Mouse (Mus musculus) hindbrain, embryonic 13.5 days (tissue): ENCODE measurements at regions not wholly inside any gene's neighbourhood (a gene's known extent, or its start where the extent isn't known, plus 50 kb on each side); places are given as distances from the start of the nearest gene placed in this dataset.

Experiments
- ATAC-seq: fragments of 200-750 bp; cut with Nextera tagmentation; 2 replicates; pipeline ENCODE4 v1.8.0; 2017; ENCODE audit warnings: moderate TSS enrichment; ENCODE audit not compliant: low FRiP score
- H3K27ac ChIP-seq: fragments of 300-500 bp; sonication (generic); 2 replicates; pipeline ENCODE4 v1.5.1; 2015; ENCODE audit warnings: inconsistent platforms, mild to moderate bottlenecking, moderate library complexity
- H3K27me3 ChIP-seq: fragments of 300-500 bp; sonication (generic); 2 replicates; pipeline ENCODE4 v1.6.1; 2015; ENCODE audit warnings: mild to moderate bottlenecking, inconsistent platforms
- H3K36me3 ChIP-seq: fragments of 300-500 bp; sonication (generic); 2 replicates; pipeline ENCODE4 v1.6.1; 2015; ENCODE audit warnings: mild to moderate bottlenecking, inconsistent platforms
- H3K4me1 ChIP-seq: fragments of 300-500 bp; sonication (generic); replicated peaks from 2 replicates; pipeline ENCODE4 v1.6.1; 2015; ENCODE audit warnings: inconsistent platforms
- H3K4me2 ChIP-seq: fragments of 300-500 bp; sonication (generic); 2 replicates; pipeline ENCODE4 v1.6.1; 2015; ENCODE audit warnings: inconsistent platforms, mild to moderate bottlenecking, moderate library complexity
- H3K4me3 ChIP-seq: fragments of 300-500 bp; sonication (generic); 2 replicates; pipeline ENCODE4 v1.5.1; 2015; ENCODE audit warnings: mild to moderate bottlenecking, inconsistent platforms
- H3K9ac ChIP-seq: fragments of 300-500 bp; sonication (generic); 2 replicates; pipeline ENCODE4 v1.6.1; 2015; ENCODE audit warnings: mild to moderate bottlenecking, inconsistent platforms
- H3K9me3 ChIP-seq: fragments of 300-500 bp; sonication (generic); 2 replicates; pipeline ENCODE4 v1.6.1; 2016; ENCODE audit warnings: inconsistent platforms
- WGBS: fragments of 180-500 bp; shearing (Covaris S2); methylation state at CpG from one replicate; pipeline ENCODE4 v1.1.7; 2015; 5-methylcytosine and 5-hydroxymethylcytosine counted together

DNA sequence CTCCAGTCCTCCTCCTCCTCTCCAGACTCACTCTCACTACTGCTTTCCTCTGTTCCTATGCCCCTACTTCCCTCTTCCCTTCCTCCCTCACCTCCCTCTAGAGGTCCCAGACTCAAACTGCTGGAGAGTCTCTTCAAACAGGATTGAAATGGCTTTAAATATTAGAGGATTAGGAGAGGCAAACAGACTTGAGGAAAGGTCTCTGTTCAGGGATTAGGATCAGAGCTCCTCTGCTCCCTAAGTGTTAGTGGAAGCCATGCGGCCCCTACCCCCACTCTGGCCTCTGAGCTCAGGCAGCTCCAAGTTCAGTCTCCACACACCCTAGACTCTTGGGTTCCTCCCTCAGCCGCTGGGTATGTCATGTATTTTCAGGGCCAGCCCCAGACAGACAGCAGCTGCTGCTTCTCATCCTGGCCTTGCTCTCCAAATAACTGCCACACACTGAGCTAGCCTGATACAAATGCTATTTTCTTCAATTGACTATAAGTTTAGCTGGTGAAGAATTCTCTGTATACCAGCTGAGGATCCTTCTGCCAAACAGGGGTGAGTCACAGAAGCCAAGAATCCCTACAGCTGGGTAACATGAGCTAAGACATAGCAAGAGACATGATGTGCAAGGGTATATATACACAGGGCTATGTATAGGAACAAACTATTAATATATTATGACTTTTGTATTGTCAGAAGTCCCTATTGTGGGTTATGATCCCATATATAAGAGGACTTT is 55.2 kb upstream of the Nxpe4 start:
- Histone ChIP-seq H3K27me3 (no peaks in the 10 kb centered on the region), H3K36me3 (no peaks in the 10 kb centered on the region), H3K9me3 (no peaks in the 10 kb centered on the region), H3K9ac (no peak overlapping the region), H3K4me2 (no peak overlapping the region), H3K4me1 (peaks cover 10% of the 10 kb centered on the region), H3K27ac (no peak overlapping the region), H3K4me3 (no peak overlapping the region)
- no peak for ATAC-seq
- WGBS, result 77% methylated on average over 2 of the region's 2 CpGs

DNA sequence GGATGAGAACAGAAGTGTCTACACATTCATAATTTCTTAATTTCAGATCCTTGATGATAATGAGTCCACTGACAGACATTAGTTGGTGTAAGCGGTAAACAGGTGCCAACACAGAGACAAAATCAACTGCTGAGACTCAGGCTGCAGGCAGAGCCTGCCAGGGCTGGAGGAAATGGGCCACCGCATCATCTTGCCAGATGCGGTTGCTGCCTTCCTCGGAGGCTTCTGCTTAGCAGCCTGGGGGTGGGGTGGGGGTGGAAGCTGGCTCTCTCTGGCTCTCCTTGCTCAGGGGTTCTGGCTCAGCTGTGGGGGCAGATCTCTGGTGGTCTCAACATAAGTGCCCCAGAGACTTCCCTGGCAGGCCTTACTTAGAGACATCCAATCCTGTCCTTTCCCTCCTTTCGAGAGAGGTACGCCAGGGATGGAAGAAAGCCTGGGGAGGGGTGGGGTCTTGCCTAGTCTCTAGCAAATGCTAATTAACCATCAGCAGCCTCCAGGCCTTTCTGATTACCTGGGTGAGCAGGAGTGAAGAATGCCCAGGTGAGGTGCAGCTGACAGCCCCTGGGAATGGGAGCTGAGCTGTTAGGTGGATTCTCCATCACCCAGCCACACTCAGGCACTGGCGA is 52.7 kb upstream of the Nxpe4 start:
- Histone ChIP-seq H3K27me3 (no peaks in the 10 kb centered on the region), H3K36me3 (no peaks in the 10 kb centered on the region), H3K4me1 (peaks cover 12% of the 10 kb centered on the region), H3K4me3 (no peak overlapping the region), H3K9me3 (no peaks in the 10 kb centered on the region), H3K9ac (no peak overlapping the region), H3K27ac (peak overlapping the region; percentile 30; the same call in 1 of the 2 replicates), H3K4me2 (no peak overlapping the region)
- WGBS, result 51% methylated on average over 7 of the region's 7 CpGs
- no peak for ATAC-seq

DNA sequence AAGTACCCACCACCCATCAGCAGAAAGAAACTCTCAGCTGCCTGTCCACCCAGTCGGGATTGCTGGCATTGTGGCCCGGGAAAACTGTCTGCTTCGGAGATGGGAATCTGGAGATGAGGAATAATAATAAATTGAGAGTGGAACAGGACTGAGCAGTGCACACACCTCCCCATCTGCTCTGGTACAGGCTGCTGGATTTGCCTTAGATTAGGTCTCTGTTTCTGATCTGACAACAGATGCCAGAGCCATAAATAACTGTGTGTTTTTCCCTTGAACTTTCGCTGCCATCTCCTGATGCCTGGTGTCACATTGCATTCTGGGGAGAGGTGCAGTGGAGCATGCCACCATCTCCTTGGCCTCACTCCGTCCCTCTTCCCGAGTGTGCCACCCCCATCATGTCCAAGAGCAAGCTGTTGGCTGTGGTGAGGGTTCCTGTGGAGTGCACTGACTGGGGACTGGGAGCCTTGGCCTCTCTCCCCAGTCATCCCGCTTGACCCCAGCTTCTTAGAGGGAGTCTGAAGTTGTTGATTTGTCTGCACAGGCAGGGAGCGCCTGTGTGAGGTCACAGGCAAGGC is 50.4 kb upstream of the Nxpe4 start:
- no peaks in the 10 kb centered on the region for H3K36me3 ChIP-seq
- no peak overlapping the region for H3K4me2 ChIP-seq
- 65% methylated on average over 8 of the region's 8 CpGs for WGBS
- peaks cover 12% of the 10 kb centered on the region for H3K4me1 ChIP-seq
- H3K9ac ChIP-seq, result no peak overlapping the region
- no peaks in the 10 kb centered on the region for H3K9me3 ChIP-seq
- H3K27ac ChIP-seq, result no peak overlapping the region
- H3K27me3 ChIP-seq, result no peaks in the 10 kb centered on the region
- H3K4me3 ChIP-seq, result no peak overlapping the region
- ATAC-seq, result no peak
